Mouse (Mus musculus): ENCODE measurements around the gene Olfr1351. TPM values are rescaled to one million over a fixed set of nuclear protein-coding genes. Genes with fewer than 3 reads are reported as not detected.

The Olfr1351 gene
- polyA plus RNA-seq (2012): not detected in 2 replicates

DNA sequence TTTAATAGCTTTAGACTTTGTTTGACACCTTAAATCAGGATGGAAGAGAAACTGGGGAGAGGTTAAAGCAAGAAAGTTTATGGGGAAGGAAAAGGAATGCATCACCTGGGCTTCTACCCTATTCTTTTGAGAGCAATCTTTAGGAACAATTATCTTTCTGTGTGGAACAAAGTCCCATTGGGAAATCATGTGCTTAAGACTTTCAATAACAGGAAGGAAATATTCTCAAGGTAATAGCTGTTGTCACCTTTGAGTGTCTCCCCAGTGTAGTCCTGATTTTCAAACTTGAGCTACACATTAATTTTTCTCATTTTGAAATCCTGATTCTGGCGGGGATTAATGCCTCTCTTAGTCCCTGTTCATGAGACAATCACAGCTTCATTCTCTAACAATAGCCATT lies at the start of gene Olfr1351:
Gene Olfr1351, plus strand, starts transcription at position 301 of the 400 bp plus-strand sequence.

DNA sequence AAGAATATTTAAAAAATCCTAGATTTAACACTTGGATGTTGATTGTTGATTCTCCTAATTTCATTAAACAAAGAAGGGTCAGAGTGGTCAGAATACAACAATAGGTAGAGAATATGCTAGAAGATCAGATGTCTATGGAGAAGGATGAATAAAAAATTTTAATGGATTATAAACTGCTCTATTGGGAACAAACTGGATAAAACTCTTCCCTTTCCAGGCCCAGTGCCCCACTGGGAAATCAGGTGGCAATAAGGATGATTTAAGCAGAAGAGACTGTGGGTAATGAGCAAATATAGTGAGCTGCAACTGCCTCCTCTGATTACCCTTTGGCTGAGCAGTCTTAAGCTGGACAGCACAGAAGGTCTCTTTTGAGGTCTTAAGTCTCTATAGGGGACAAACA lies 49.3 kb upstream of the Olfr1351 start, which contains the start of gene Olfr1353:
Gene Olfr1353, plus strand, starts transcription at position 301 of the 400 bp plus-strand sequence.

DNA sequence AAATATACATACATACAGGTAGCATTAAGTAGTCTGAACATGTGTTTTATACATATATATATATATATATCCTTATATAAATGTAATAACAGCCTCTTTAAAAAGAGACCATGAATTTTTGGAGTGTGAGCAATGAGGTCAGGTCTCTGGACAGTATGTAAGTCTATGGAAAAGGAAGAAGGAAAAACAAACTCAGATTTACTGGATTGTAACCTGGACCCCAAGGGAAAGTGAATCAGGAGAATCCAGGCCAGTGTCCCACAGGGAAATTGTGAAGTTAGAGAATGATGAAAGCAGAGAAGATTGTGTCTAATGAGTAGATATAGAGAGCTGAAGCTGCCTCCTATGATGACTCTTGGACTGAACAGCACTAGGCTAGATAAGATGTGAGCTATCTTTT lies 31.5 kb upstream of the Olfr1351 start, which contains the start of gene Olfr1352:
Gene Olfr1352, plus strand, starts transcription at position 301 of the 400 bp plus-strand sequence.

DNA sequence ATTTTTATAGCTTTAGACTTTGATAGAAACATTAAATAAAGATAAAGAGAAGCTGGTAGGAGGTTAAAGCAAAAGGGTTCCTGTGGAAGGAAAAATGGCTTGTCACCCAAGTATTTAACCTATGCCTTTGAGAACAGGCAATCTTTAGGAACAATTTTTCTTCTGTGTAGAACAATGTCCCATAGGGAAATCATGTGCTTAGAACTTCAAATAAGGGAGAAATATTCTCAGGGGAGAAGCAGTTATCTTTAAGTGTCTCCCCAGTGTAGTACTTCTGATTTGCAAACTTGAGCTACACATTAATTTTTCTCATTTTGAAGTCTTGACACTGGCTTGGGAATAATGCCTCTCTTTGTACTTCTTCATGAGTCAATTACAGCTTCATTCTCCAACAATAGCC lies 16.2 kb downstream of the Olfr1351 start, which contains the start of gene Olfr57:
Gene Olfr57, plus strand, starts transcription at position 301 of the 400 bp plus-strand sequence.

Other genes starting within 250 kb of the Olfr1351 start
- not detected in 2 replicates for gene Slc1a6, start 232.0 kb upstream of the Olfr1351 start, polyA plus RNA-seq (2012)
- not detected in 2 replicates for gene Olfr1356, start 160.3 kb upstream of the Olfr1351 start, polyA plus RNA-seq (2012)
- gene Olfr1355, start 136.9 kb upstream of the Olfr1351 start, polyA plus RNA-seq (2012): 0.02 TPM in 1 of 2 replicates, not detected in the other
- gene Olfr1354, start 99.3 kb upstream of the Olfr1351 start, polyA plus RNA-seq (2012): not detected in 2 replicates
- gene Olfr8, start 61.8 kb upstream of the Olfr1351 start, polyA plus RNA-seq (2012): not detected in 2 replicates
- 0.02 TPM in 1 of 2 replicates, not detected in the other for gene Olfr1353, start 49.2 kb upstream of the Olfr1351 start, polyA plus RNA-seq (2012)
- not detected in 2 replicates for gene Olfr1352, start 31.4 kb upstream of the Olfr1351 start, polyA plus RNA-seq (2012)
- not detected in 2 replicates for gene Olfr57, start 16.3 kb downstream of the Olfr1351 start, polyA plus RNA-seq (2012)
- 0.63 and 0.91 TPM in 2 replicates for gene 2610008E11Rik, start 85.1 kb downstream of the Olfr1351 start, polyA plus RNA-seq (2012)
- gene Vmn2r80, start 136.3 kb downstream of the Olfr1351 start, polyA plus RNA-seq (2012): not detected in 2 replicates
- not detected in 2 replicates for gene Vmn2r81, start 235.2 kb downstream of the Olfr1351 start, polyA plus RNA-seq (2012)